Mouse (Mus musculus): ENCODE data around the gene Fam193a. TPM values are rescaled to one million over a fixed set of nuclear protein-coding genes. Genes with fewer than 3 reads are reported as not detected.

Gene Fam193a
- polyA plus RNA-seq, 1 experiment from 2014 or later, result 3.2 TPM

DNA sequence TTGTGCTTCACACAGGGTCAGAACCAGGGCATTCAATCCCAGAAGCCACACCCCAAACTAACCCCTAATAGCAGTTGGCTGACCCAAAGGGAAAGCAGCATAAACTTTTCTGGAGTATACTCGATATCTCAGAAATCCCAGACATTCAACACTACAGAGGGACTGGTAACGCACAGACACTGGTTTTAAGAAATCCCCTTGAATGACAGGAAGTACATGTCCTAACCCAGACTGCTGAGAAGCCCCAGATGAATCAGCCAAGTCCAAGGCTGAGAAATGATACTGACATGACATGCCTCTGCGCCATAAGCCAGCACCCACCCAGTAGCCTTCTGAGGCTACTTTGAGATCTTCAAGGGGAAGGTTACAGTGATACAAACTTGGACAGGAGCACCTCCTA is 131.9 kb downstream of the Fam193a start:
- ATAC-seq (ENCODE audit: insufficient read depth), result no peak

DNA sequence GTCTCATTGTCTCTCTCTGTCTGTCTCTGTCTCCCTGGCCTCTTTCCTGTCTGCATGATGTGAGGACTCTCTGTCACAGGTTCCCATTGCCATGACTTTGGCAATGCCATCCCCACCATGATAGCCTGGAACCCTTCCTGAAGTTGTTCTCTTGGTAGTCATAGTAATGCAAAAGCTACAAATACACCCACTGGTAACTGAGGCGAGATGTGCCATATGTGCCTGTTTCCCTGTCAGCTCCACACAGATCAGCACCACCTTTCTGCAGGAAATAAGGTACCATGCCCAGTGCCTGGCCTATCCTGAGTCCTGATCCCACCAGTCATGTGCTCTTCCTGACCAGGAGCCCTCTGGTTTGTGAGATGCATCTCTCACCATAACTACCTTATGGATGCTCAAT is 132.7 kb downstream of the Fam193a start:
- H3K9ac ChIP-seq, result no peak overlapping the region
- H3K27me3 ChIP-seq, result no peaks in the 10 kb centered on the region
- no peak for ATAC-seq (ENCODE audit: insufficient read depth)
- H3K9me3 ChIP-seq (replicated peaks), result no peaks in the 10 kb centered on the region
- H3K36me3 ChIP-seq (replicated peaks), result 0 out of 2 replicates have a peak, but pooled peaks cover 3% of the 10 kb centered on the region
- H3K4me1 ChIP-seq (replicated peaks), result 0 out of 2 replicates have a peak, but pooled peaks cover 4% of the 10 kb centered on the region
- H3K4me3 ChIP-seq (replicated peaks), result no peak overlapping the region
- no peak overlapping the region for H3K27ac ChIP-seq (replicated peaks)
- WGBS (ENCODE audit: insufficient replicate concordance), result 81% methylated on average over 1 of the region's 1 CpGs
- no peak overlapping the region for H3K4me2 ChIP-seq

More for the DNA sequence above, 131.9 kb downstream of the Fam193a start:
- Histone ChIP-seq H3K4me1 (replicated peaks) (peaks cover 6% of the 10 kb centered on the region; the same call in 1 of the 2 replicates), H3K4me3 (replicated peaks) (no peak overlapping the region), H3K27ac (replicated peaks) (no peak overlapping the region), H3K9ac (no peak overlapping the region), H3K27me3 (no peaks in the 10 kb centered on the region), H3K36me3 (replicated peaks) (0 out of 2 replicates have a peak, but pooled peaks cover 3% of the 10 kb centered on the region), H3K4me2 (no peak overlapping the region), H3K9me3 (replicated peaks) (no peaks in the 10 kb centered on the region)
- WGBS (ENCODE audit: insufficient replicate concordance), result 71% methylated on average over 3 of the region's 3 CpGs

- Histone ChIP-seq H3K4me3 (replicated peaks) (no peak overlapping the region), H3K4me2 (no peak overlapping the region), H3K9me3 (replicated peaks) (no peaks in the 10 kb centered on the region), H3K27ac (replicated peaks) (no peak overlapping the region), H3K36me3 (replicated peaks) (0 out of 2 replicates have a peak, but pooled peaks cover 3% of the 10 kb centered on the region), H3K4me1 (replicated peaks) (0 out of 2 replicates have a peak, but pooled peaks cover 4% of the 10 kb centered on the region), H3K9ac (no peak overlapping the region), H3K27me3 (no peaks in the 10 kb centered on the region)
- 56% methylated on average over 6 of the region's 6 CpGs for WGBS (ENCODE audit: insufficient replicate concordance)
- no peak for ATAC-seq (ENCODE audit: insufficient read depth)
These were observed 133.1 kb downstream of the Fam193a start for GRCm38 (mm10) chr5:34502821-34503220.

DNA sequence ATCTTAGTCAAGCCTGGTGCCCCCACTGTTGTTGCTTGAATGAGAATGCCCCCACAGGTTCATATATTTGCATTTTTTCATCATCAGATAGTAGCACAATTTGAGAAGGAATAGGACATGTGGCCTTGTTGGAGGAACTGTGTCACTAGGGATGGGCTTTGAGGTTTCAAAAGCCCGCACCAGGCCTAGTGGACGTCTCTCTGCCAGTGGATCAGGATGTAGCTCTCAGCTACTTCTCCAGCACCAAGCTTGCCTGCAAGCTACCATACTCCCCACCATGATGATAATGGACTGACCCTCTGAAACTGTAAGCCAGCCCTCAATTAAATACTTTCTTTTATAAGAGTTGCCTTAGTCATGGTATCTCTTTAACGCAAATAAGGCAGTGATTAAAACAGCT is 142.8 kb downstream of the Fam193a start:
- no peaks in the 10 kb centered on the region for H3K9me3 ChIP-seq (replicated peaks)
- peaks cover 27% of the 10 kb centered on the region for H3K4me1 ChIP-seq (replicated peaks)
- H3K36me3 ChIP-seq (replicated peaks), result no peaks in the 10 kb centered on the region
- no peak overlapping the region for H3K9ac ChIP-seq
- peaks cover 12% of the 10 kb centered on the region; the same call in 1 of the 2 replicates for H3K27me3 ChIP-seq
- peak overlapping the region; percentile 99; the same call in 1 of the 2 replicates for H3K4me2 ChIP-seq
- 81% methylated on average over 3 of the region's 3 CpGs for WGBS (ENCODE audit: insufficient replicate concordance)
- no peak overlapping the region for H3K27ac ChIP-seq (replicated peaks)
- H3K4me3 ChIP-seq (replicated peaks), result no peak overlapping the region
- no peak for ATAC-seq (ENCODE audit: insufficient read depth)

GRCm38 (mm10) chr5:34513466-34514217 is 143.9 kb downstream of the Fam193a start, which contains the start of gene Tnip2:
Gene Tnip2, minus strand, starts transcription at chr5:34513991.
- peaks cover 12% of the 10 kb centered on the region; the same call in 1 of the 2 replicates for H3K27me3 ChIP-seq
- peak within 1 kb of the TSS; percentile 99 for H3K4me2 ChIP-seq
- no peaks in the 10 kb centered on the region for H3K9me3 ChIP-seq (replicated peaks)
- no peaks in the 10 kb centered on the region for H3K36me3 ChIP-seq (replicated peaks)
- under 1% methylated on average over 59 of the region's 64 CpGs for WGBS (ENCODE audit: insufficient replicate concordance)
- H3K4me1 ChIP-seq (replicated peaks), result peaks cover 34% of the 10 kb centered on the region
- ATAC-seq (ENCODE audit: insufficient read depth), result peak; percentile 93
- peak within 1 kb of the TSS; percentile 61 for H3K27ac ChIP-seq (replicated peaks)
- peak within 1 kb of the TSS; percentile 76 for H3K9ac ChIP-seq
- peak within 1 kb of the TSS; percentile 73 for H3K4me3 ChIP-seq (replicated peaks)

DNA sequence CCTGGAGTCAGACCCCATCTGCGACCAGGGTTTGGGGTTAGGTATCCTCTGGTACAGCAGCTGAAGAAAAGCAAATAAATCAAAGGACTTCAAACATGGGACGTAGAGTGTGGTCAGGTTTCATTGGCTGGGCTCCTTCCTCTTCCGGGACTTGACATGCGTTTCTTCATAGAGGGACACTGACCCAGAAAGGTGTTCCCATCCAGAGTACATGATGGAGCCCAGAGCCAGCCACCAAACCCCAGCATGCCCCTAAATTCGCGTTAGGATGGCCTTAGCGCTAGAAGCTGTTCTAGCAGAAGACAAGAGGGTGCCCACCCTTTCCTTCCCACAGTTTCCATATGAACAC is 144.5 kb downstream of the Fam193a start:
- H3K27me3 ChIP-seq, result peaks cover 12% of the 10 kb centered on the region; the same call in 1 of the 2 replicates
- 12% methylated on average over 7 of the region's 7 CpGs for WGBS (ENCODE audit: insufficient replicate concordance)
- peak overlapping the region; percentile 55 for H3K9ac ChIP-seq
- H3K36me3 ChIP-seq (replicated peaks), result no peaks in the 10 kb centered on the region
- peak overlapping the region; percentile 73 for H3K4me3 ChIP-seq (replicated peaks)
- peak; percentile 37 for ATAC-seq (ENCODE audit: insufficient read depth)
- no peaks in the 10 kb centered on the region for H3K9me3 ChIP-seq (replicated peaks)
- H3K4me2 ChIP-seq, result peak overlapping the region; percentile 99
- peaks cover 34% of the 10 kb centered on the region for H3K4me1 ChIP-seq (replicated peaks)
- H3K27ac ChIP-seq (replicated peaks), result peak overlapping the region; percentile 31; the same call in 1 of the 2 replicates

DNA sequence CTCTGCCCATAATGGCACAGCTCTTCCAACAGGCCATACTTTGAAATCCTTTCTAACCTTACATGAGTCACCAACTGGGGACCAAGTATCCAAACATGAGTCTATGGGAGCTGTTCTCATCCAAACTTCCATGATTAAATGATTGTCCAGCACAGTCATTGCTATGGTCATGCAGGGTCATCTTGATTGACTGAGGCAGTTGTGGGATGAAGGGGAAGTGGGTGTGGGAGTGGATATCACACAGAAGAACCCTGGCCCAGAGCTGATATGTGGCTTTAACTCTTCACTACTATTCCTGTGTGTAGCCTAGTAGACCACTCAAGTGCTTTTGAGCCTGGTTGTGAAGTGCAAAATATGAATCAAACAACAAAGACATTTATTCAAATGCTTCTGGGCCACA is 145.4 kb downstream of the Fam193a start:
- no peak for ATAC-seq (ENCODE audit: insufficient read depth)
- peaks cover 40% of the 10 kb centered on the region for H3K4me1 ChIP-seq (replicated peaks)

DNA sequence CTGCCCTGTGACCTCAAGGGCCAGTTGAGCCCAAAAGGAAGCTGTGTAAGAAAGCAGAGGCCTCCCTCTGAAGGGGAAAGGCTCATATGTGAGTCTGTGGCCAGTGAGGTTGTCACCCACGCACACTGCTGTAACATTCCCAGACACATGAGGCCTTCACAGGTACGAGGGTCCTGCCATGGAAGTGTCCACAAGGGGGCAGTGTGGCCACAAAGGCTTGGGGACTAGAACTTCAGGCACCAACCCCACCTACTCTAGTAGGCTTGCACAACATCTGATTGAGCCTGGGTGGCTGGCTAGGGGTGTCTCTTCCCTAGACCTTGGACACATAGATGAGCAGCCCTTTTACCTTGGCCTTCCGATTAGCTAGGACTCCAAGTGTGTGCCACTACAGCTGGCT is 148.2 kb downstream of the Fam193a start:
- Histone ChIP-seq H3K27me3 (peaks cover 7% of the 10 kb centered on the region; the same call in 1 of the 2 replicates), H3K9ac (no peak overlapping the region), H3K4me3 (replicated peaks) (no peak overlapping the region), H3K4me2 (no peak overlapping the region), H3K36me3 (replicated peaks) (no peaks in the 10 kb centered on the region), H3K9me3 (replicated peaks) (no peaks in the 10 kb centered on the region), H3K4me1 (replicated peaks) (peaks cover 48% of the 10 kb centered on the region), H3K27ac (replicated peaks) (no peak overlapping the region)
- no peak for ATAC-seq (ENCODE audit: insufficient read depth)
- 12% methylated on average over 3 of the region's 3 CpGs for WGBS (ENCODE audit: insufficient replicate concordance)

More for the DNA sequence above, 145.4 kb downstream of the Fam193a start:
- Histone ChIP-seq H3K4me3 (replicated peaks) (no peak overlapping the region), H3K4me2 (no peak overlapping the region), H3K27ac (replicated peaks) (no peak overlapping the region), H3K9ac (no peak overlapping the region), H3K27me3 (peaks cover 12% of the 10 kb centered on the region; the same call in 1 of the 2 replicates), H3K9me3 (replicated peaks) (no peaks in the 10 kb centered on the region), H3K36me3 (replicated peaks) (no peaks in the 10 kb centered on the region)

GRCm38 (mm10) chr5:34519389-34519910 is 149.7 kb downstream of the Fam193a start:
- 69% methylated on average over 9 of the region's 9 CpGs for WGBS (ENCODE audit: insufficient replicate concordance)
- Histone ChIP-seq H3K27me3 (0 out of 2 replicates have a peak, but pooled peaks cover 8% of the 10 kb centered on the region), H3K36me3 (replicated peaks) (no peaks in the 10 kb centered on the region), H3K4me2 (no peak overlapping the region), H3K9ac (no peak overlapping the region), H3K27ac (replicated peaks) (peak overlapping the region; percentile 25; the same call in 1 of the 2 replicates), H3K9me3 (replicated peaks) (no peaks in the 10 kb centered on the region), H3K4me3 (replicated peaks) (no peak overlapping the region), H3K4me1 (replicated peaks) (peaks cover 37% of the 10 kb centered on the region)
- ATAC-seq (ENCODE audit: insufficient read depth), result no peak

- Histone ChIP-seq H3K36me3 (replicated peaks) (no peaks in the 10 kb centered on the region), H3K4me3 (replicated peaks) (no peak overlapping the region), H3K27ac (replicated peaks) (peak overlapping the region; percentile 11; the same call in 1 of the 2 replicates), H3K4me2 (no peak overlapping the region), H3K4me1 (replicated peaks) (peaks cover 34% of the 10 kb centered on the region), H3K27me3 (0 out of 2 replicates have a peak, but pooled peaks cover 9% of the 10 kb centered on the region), H3K9me3 (replicated peaks) (no peaks in the 10 kb centered on the region), H3K9ac (no peak overlapping the region)
- ATAC-seq (ENCODE audit: insufficient read depth), result no peak
- WGBS (ENCODE audit: insufficient replicate concordance), result 19% methylated on average over 11 of the region's 11 CpGs
These were observed 150.9 kb downstream of the Fam193a start for GRCm38 (mm10) chr5:34520458-34521209.

- no peaks in the 10 kb centered on the region for H3K9me3 ChIP-seq (replicated peaks)
- no peaks in the 10 kb centered on the region for H3K36me3 ChIP-seq (replicated peaks)
- no peak overlapping the region for H3K9ac ChIP-seq
- H3K4me3 ChIP-seq (replicated peaks), result no peak overlapping the region
- H3K27ac ChIP-seq (replicated peaks), result no peak overlapping the region
- peaks cover 41% of the 10 kb centered on the region for H3K4me1 ChIP-seq (replicated peaks)
- WGBS (ENCODE audit: insufficient replicate concordance), result 56% methylated on average over 3 of the region's 3 CpGs
- no peak overlapping the region for H3K4me2 ChIP-seq
- no peak for ATAC-seq (ENCODE audit: insufficient read depth)
- H3K27me3 ChIP-seq, result 0 out of 2 replicates have a peak, but pooled peaks cover 9% of the 10 kb centered on the region
These were observed 151.6 kb downstream of the Fam193a start for GRCm38 (mm10) chr5:34521337-34521736.
